Mouse (Mus musculus) liver, embryonic 14.5 days (tissue): ENCODE data around the gene Tex50. TPM values are rescaled to one million over a fixed set of nuclear protein-coding genes. Genes with fewer than 3 reads are reported as not detected.
"Not testable (repeated sequence)": the region's sequence is repeated elsewhere in the genome, so short reads cannot be mapped to it uniquely, and the experiment has no call there.

ENCODE experiments used
- ATAC-seq: fragments of 200-750 bp; cut with Nextera tagmentation; 2 replicates; pipeline ENCODE4 v1.8.0; 2017; ENCODE audit warnings: moderate number of reproducible peaks, mild to moderate bottlenecking, moderate library complexity; ENCODE audit not compliant: insufficient read depth
- DNase-seq, 3 experiments: peaks; one replicate each; pipeline ENCODE4 v3.0.0-alpha.2; 2012 to 2013; ENCODE audit warnings: low read depth in 3 of 3, low spot score in 3 of 3
- H3K27ac ChIP-seq: fragments of 300-500 bp; sonication (generic); 2 replicates; pipeline ENCODE4 v1.5.1; 2014; ENCODE audit warnings: moderate library complexity, mild to moderate bottlenecking, control low read depth, inconsistent platforms
- H3K27me3 ChIP-seq: fragments of 300-500 bp; sonication (generic); 2 replicates; pipeline ENCODE4 v1.6.1; 2014; ENCODE audit warnings: mild to moderate bottlenecking, low read length, moderate library complexity; ENCODE audit not compliant: control insufficient read depth, insufficient read depth
- H3K36me3 ChIP-seq: fragments of 300-500 bp; sonication (generic); replicated peaks from 2 replicates; pipeline ENCODE4 v1.6.1; 2014; ENCODE audit warnings: low read depth; ENCODE audit not compliant: control insufficient read depth, insufficient read depth
- H3K4me1 ChIP-seq, 2 experiments: fragments of 200-500 bp in 1 of 2; fragments of 300-500 bp in 1 of 2; sonication (generic) in 1 of 2; replicated peaks; 2 replicates each; pipeline ENCODE4 v1.6.1; 2012 to 2014; ENCODE audit warnings: antibody characterized with exemption in 1 of 2, inconsistent platforms in 1 of 2, low read length in 1 of 2; ENCODE audit not compliant: control insufficient read depth in 2 of 2, insufficient read depth in 2 of 2
- H3K4me2 ChIP-seq: fragments of 300-500 bp; sonication (generic); 2 replicates; pipeline ENCODE4 v1.6.1; 2014; ENCODE audit warnings: low read depth, mild to moderate bottlenecking, control low read depth, moderate library complexity
- H3K4me3 ChIP-seq, 2 experiments: fragments of 200-500 bp in 1 of 2; fragments of 300-500 bp in 1 of 2; sonication (generic) in 1 of 2; 2 replicates each; pipeline ENCODE4 v1.5.1; 2012 to 2014; ENCODE audit warnings: low read depth in 2 of 2, low read length in 2 of 2, mild to moderate bottlenecking in 2 of 2, control low read depth in 1 of 2, inconsistent platforms in 1 of 2, moderate library complexity in 1 of 2; ENCODE audit not compliant: insufficient read depth in 1 of 2
- H3K9ac ChIP-seq: fragments of 300-500 bp; sonication (generic); replicated peaks from 2 replicates; pipeline ENCODE4 v1.6.1; 2014; ENCODE audit warnings: mild to moderate bottlenecking, control low read depth, moderate library complexity
- H3K9me3 ChIP-seq: fragments of 300-500 bp; sonication (generic); 2 replicates; pipeline ENCODE4 v1.6.1; 2016; ENCODE audit warnings: low read length, mixed read lengths; ENCODE audit not compliant: control insufficient read depth
- CTCF ChIP-seq: IDR thresholded peaks from 2 replicates; pipeline ENCODE4 v1.5.1; 2016; ENCODE audit warnings: antibody characterized with exemption, low read depth, control low read depth
- EP300 ChIP-seq: IDR thresholded peaks from 2 replicates; pipeline ENCODE4 v1.6.1; 2016; ENCODE audit warnings: antibody characterized with exemption, low read depth
- WGBS: fragments of 180-500 bp; shearing (Covaris S2); extraction: QIAGEN DNeasy Blood & Tissue Kit; methylation state at CpG from one replicate; pipeline ENCODE4 v1.1.7; 2014; ENCODE audit not compliant: insufficient replicate concordance; 5-methylcytosine and 5-hydroxymethylcytosine counted together
- polyA plus RNA-seq, 2 experiments: library from polyadenylated mRNA; depleted of rRNA in 1 of 2; stranded (reverse) in 1 of 2; unstranded in 1 of 2; fragments of >200 nt; fragmentation: Nextera tagmentation in 1 of 2; extraction: Ambion mirVana in 1 of 2; gene quantifications; 2 replicates each; pipeline versions ENCODE4 v1.2.1 to v1.2.3; 2012 to 2014

The Tex50 gene
- polyA plus RNA-seq, 2 experiments, result not detected

- ATAC-seq (no peak), DNase-seq (no peak)
- no peak overlapping the region for H3K27ac ChIP-seq
- no peak for TF ChIP-seq CTCF
- TF ChIP-seq EP300, result no peak
- no peaks in the 10 kb centered on the region for H3K36me3 ChIP-seq
- H3K4me3 ChIP-seq, result no peak overlapping the region
- no peaks in the 10 kb centered on the region for H3K27me3 ChIP-seq
- WGBS, result 28% methylated on average over 4 of the region's 4 CpGs
- H3K4me1 ChIP-seq, result no peaks in the 10 kb centered on the region; a peak in 1 of 4 replicates
- H3K9ac ChIP-seq, result no peak overlapping the region
- H3K4me2 ChIP-seq, result no peak overlapping the region
- H3K9me3 ChIP-seq, result no peaks in the 10 kb centered on the region
Observed at GRCm38 (mm10) chr1:161160266-161160665, 1.2 kb upstream of the Tex50 start.

DNA sequence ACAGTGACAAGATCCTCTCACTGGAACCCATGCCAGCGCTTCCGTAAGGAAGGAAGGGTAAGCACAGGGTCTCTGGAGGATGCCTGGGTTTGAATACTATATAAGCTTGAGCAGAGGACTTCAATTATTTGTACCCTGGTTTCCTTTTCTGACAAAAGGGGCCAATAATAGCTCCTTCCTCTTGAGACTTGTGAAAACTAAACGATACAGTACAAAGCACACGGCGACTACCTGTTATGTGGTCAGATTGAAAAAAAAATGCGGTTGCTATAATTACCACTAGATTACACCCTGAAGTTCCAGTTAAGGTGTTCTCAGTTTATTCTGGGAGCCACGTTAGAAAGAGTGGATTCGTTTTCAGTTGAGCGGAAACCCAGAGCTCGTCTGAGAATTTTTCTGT lies 2.6 kb downstream of the Tex50 start:
- TF ChIP-seq CTCF (no peak), EP300 (no peak)
- WGBS, result 75% methylated on average over 10 of the region's 10 CpGs
- Histone ChIP-seq H3K4me2 (no peak overlapping the region), H3K4me3 (no peak overlapping the region), H3K36me3 (no peaks in the 10 kb centered on the region), H3K27me3 (no peaks in the 10 kb centered on the region), H3K4me1 (no peaks in the 10 kb centered on the region; a peak in 1 of 4 replicates), H3K9ac (no peak overlapping the region), H3K27ac (no peak overlapping the region), H3K9me3 (no peaks in the 10 kb centered on the region)
- ATAC-seq (no peak), DNase-seq (no peak)

DNA sequence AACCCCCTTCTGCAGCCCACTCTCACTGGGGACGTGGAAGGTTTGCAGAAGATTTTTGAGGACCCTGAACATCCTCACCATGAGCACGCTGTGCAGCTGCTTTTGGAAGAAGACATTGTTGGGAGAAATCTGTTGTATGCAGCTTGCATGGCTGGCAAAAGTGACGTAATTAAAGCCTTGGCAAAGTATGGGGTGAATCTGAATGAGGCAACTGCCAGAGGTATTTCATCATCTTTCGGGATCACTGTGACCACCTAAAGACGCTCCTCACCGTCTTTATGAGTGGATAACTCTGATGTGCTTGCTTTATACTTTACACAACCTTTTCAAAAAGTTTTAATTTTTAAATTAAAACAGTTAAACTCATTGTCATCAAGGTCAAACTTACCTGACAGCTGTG lies 8.0 kb downstream of the Tex50 start:
- Histone ChIP-seq H3K27me3 (no peaks in the 10 kb centered on the region), H3K36me3 (no peaks in the 10 kb centered on the region), H3K9me3 (no peaks in the 10 kb centered on the region), H3K27ac (no peak overlapping the region), H3K4me2 (no peak overlapping the region), H3K9ac (no peak overlapping the region), H3K4me1 (no peaks in the 10 kb centered on the region; a peak in 1 of 4 replicates), H3K4me3 (no peak overlapping the region)
- ATAC-seq (no peak), DNase-seq (no peak)
- TF ChIP-seq CTCF (no peak), EP300 (no peak)
- 50% methylated on average over 6 of the region's 6 CpGs for WGBS

GRCm38 (mm10) chr1:161147888-161148287 lies 11.2 kb downstream of the Tex50 start:
- H3K9ac ChIP-seq, result no peak overlapping the region
- DNase-seq (no peak), ATAC-seq (no peak)
- TF ChIP-seq EP300 (no peak), CTCF (no peak)
- no peaks in the 10 kb centered on the region for H3K27me3 ChIP-seq
- H3K4me2 ChIP-seq, result no peak overlapping the region
- no peak overlapping the region for H3K27ac ChIP-seq
- H3K4me3 ChIP-seq, result no peak overlapping the region
- H3K4me1 ChIP-seq, result no peaks in the 10 kb centered on the region; a peak in 1 of 4 replicates
- H3K9me3 ChIP-seq, result no peaks in the 10 kb centered on the region
- 44% methylated on average over 2 of the region's 2 CpGs for WGBS
- H3K36me3 ChIP-seq, result no peaks in the 10 kb centered on the region

GRCm38 (mm10) chr1:161145611-161146010 lies 13.5 kb downstream of the Tex50 start:
- H3K27me3 ChIP-seq, H3K9ac ChIP-seq, ATAC-seq, H3K4me3 ChIP-seq, H3K4me1 ChIP-seq, H3K9me3 ChIP-seq, H3K27ac ChIP-seq, H3K4me2 ChIP-seq, DNase-seq, H3K36me3 ChIP-seq: not testable (repeated sequence)
- 56% methylated on average over 8 of the region's 8 CpGs for WGBS
